ENCODE assay signal across 18 mouse cellular contexts in the genomic region with DNA sequence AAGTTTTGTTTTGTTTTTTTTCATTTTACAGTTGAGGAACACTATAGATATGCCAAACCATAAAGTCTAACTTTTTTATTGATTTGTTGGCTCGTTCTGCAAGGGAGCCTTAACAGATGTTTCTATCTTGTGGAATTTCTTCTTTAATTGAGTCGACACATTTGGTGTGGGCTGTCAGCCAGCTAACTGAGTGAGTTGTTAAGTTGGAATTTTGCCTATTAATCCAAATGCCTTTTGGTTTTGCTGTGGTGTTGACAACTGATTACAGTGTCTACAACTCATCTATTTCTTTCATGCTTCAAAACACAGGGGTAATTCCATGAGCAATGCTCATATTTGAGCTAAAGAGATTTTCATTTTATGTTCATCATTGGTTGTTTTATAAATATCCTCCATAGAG. TPM values are rescaled to one million over a fixed set of nuclear protein-coding genes. Genes with fewer than 3 reads are reported as not detected.
DNase-seq lines count a peak whose midpoint lies in the region; ATAC-seq and TF ChIP-seq lines count a peak whose summit lies in the region.
"Had no signal": no experiment of that assay in that cellular context is flagged by ENCODE, and none has a peak within 500 bp of the region (broad histone marks: within the 10 kb centered on the region; RNA-seq: fewer than 3 reads in every experiment).

No protein-coding gene starts in this region.

- no peak overlapping the region for H3K9ac ChIP-seq in lung, embryonic 14.5 days
- H3K9ac ChIP-seq: embryonic facial prominence, embryonic 15.5 days; limb, embryonic 13.5 days; lung, embryonic 15.5 days; neural tube, embryonic 12.5 days had no signal

- no peaks in the 10 kb centered on the region for H3K9me3 ChIP-seq in heart, embryonic 10.5 days
- no peaks in the 10 kb centered on the region for H3K9me3 ChIP-seq in lung, embryonic 14.5 days (ENCODE audit: low read depth, low read length)
- H3K9me3 ChIP-seq: embryonic facial prominence, embryonic 15.5 days; limb, embryonic 13.5 days; lung, embryonic 15.5 days had no signal

- no peak overlapping the region for H3K27ac ChIP-seq in heart, embryonic 10.5 days
- H3K27ac ChIP-seq in lung, embryonic 14.5 days (ENCODE audit: low read depth): no peak overlapping the region
- H3K27ac ChIP-seq: embryonic facial prominence, embryonic 15.5 days; limb, embryonic 13.5 days; lung, embryonic 15.5 days; neural tube, embryonic 12.5 days had no signal

- peak; percentile 48 for DNase-seq in heart, postnatal 4 days
- no peak for DNase-seq in heart, embryonic 10.5 days (ENCODE audit: low spot score)
- DNase-seq in lung, embryonic 14.5 days: peak; percentile 18
- no peak for DNase-seq in lung, adult 18-20 months
- DNase-seq in kidney, postnatal 4 days: peak; percentile 58 to 68
- peak; percentile 5 for DNase-seq in right cerebral cortex, postnatal 25 days
- DNase-seq in gastrocnemius, postnatal 10 days: no peak
- DNase-seq: adrenal gland, adult 8-10 months; cerebellum, adult 18-20 months; gastrocnemius, postnatal 25 days; thymus, postnatal 4 days had no signal

- no peak for TF ChIP-seq CTCF in lung, embryonic 14.5 days (IDR thresholded peaks at IDR 0.05; ENCODE audit: low read depth)

- H3K27me3 ChIP-seq in heart, embryonic 10.5 days (ENCODE audit: insufficient read depth, poor library complexity, severe bottlenecking): no peaks in the 10 kb centered on the region
- H3K27me3 ChIP-seq in lung, embryonic 14.5 days (ENCODE audit: insufficient read depth, low read length): no peaks in the 10 kb centered on the region
- H3K27me3 ChIP-seq: embryonic facial prominence, embryonic 15.5 days; limb, embryonic 13.5 days; lung, embryonic 15.5 days; neural tube, embryonic 12.5 days had no signal

- WGBS in heart, embryonic 10.5 days: 75% methylated on average over 2 of the region's 2 CpGs
- 46% methylated on average over 2 of the region's 2 CpGs for WGBS in lung, embryonic 14.5 days

- ATAC-seq in lung, embryonic 14.5 days (ENCODE audit: insufficient read depth): no peak
- ATAC-seq in erythroblast, adult 5-6 weeks (replicated peaks; ENCODE audit: low FRiP score, poor library complexity, severe bottlenecking): no peak
- ATAC-seq: forebrain, embryonic 16.5 days had no signal

- H3K36me3 ChIP-seq in heart, embryonic 10.5 days: no peaks in the 10 kb centered on the region
- H3K36me3 ChIP-seq in lung, embryonic 14.5 days (ENCODE audit: insufficient read depth): no peaks in the 10 kb centered on the region
- H3K36me3 ChIP-seq: embryonic facial prominence, embryonic 15.5 days; limb, embryonic 13.5 days; lung, embryonic 15.5 days; neural tube, embryonic 12.5 days had no signal

- no peak overlapping the region for H3K4me3 ChIP-seq in heart, embryonic 10.5 days
- no peak overlapping the region for H3K4me3 ChIP-seq in lung, embryonic 14.5 days (ENCODE audit: low read depth, low read length)
- H3K4me3 ChIP-seq: embryonic facial prominence, embryonic 15.5 days; limb, embryonic 13.5 days; lung, embryonic 15.5 days; neural tube, embryonic 12.5 days had no signal

- H3K4me1 ChIP-seq in heart, embryonic 10.5 days: peaks cover 8% of the 10 kb centered on the region
- H3K4me1 ChIP-seq in lung, embryonic 14.5 days (ENCODE audit: insufficient read depth): no peaks in the 10 kb centered on the region
- H3K4me1 ChIP-seq: embryonic facial prominence, embryonic 15.5 days; limb, embryonic 13.5 days; lung, embryonic 15.5 days; neural tube, embryonic 12.5 days had no signal

- H3K4me2 ChIP-seq in lung, embryonic 14.5 days: no peak overlapping the region
- H3K4me2 ChIP-seq: embryonic facial prominence, embryonic 15.5 days; limb, embryonic 13.5 days; lung, embryonic 15.5 days; neural tube, embryonic 12.5 days had no signal

RNA-seq across cellular contexts. Expression of a gene that starts 20.7 kb away (rescaled TPM):
- total RNA-seq in heart, postnatal 4 days (2021): 10 to 100 TPM; 36.5 to 37.9 TPM
- polyA plus RNA-seq in heart, embryonic 10.5 days (2016; fragmentation: Nextera tagmentation; extraction: Ambion mirVana): 5.3 and 9.3 TPM in 2 replicates
- polyA plus RNA-seq in lung, embryonic 14.5 days (2014; fragmentation: Nextera tagmentation; extraction: Ambion mirVana): 0.63 and 0.93 TPM in 2 replicates
- 1 to 10 TPM; 2.8 to 4.8 TPM for total RNA-seq in gastrocnemius, postnatal 10 days (2021)
- 0.58 TPM in 1 of 2 replicates, not detected in the other for total RNA-seq in erythroblast, adult 5-6 weeks (2015; ENCODE audit: low replicate concordance)
- total RNA-seq in erythroblast, adult 5-6 weeks (2017; ENCODE audit: low replicate concordance): 0.56 and 1.0 TPM in 2 replicates
- total RNA-seq: common myeloid progenitor, adult 5-6 weeks had no signal

RNA-seq across cellular contexts. Expression of a gene that starts 45.4 kb away (rescaled TPM):
- total RNA-seq in heart, postnatal 4 days (2021): 10 to 100 TPM; 17.5 to 22.1 TPM
- 31.7 and 33.2 TPM in 2 replicates for polyA plus RNA-seq in heart, embryonic 10.5 days (2016; fragmentation: Nextera tagmentation; extraction: Ambion mirVana)
- polyA plus RNA-seq in lung, embryonic 14.5 days (2014; fragmentation: Nextera tagmentation; extraction: Ambion mirVana): 30.2 and 32.0 TPM in 2 replicates
- total RNA-seq in gastrocnemius, postnatal 10 days (2021): 1 to 10 TPM; 7.2 to 8.4 TPM
- 1.3 and 3.1 TPM in 2 replicates for total RNA-seq in erythroblast, adult 5-6 weeks (2015; ENCODE audit: low replicate concordance)
- total RNA-seq in erythroblast, adult 5-6 weeks (2017; ENCODE audit: low replicate concordance): 10.5 and 12.9 TPM in 2 replicates

Comparison
In these comparisons a context has a peak if more than half of its experiments do, and no peak if none do; other contexts are left out.
1. DNase-seq: peak in heart, postnatal 4 days (single experiment), lung, embryonic 14.5 days (single experiment), kidney, postnatal 4 days (2 of 2) and right cerebral cortex, postnatal 25 days (single experiment); none in heart, embryonic 10.5 days (single experiment), lung, adult 18-20 months (0 of 2) and gastrocnemius, postnatal 10 days (single experiment).
2. RNA of a gene that starts 20.7 kb away (total RNA-seq): 36.5 to 37.9 TPM in heart, postnatal 4 days; 2.8 to 4.8 TPM in gastrocnemius, postnatal 10 days and 0.56 to 1.0 TPM in erythroblast, adult 5-6 weeks; every median in the first group is over 4 times any median in the second.